Mouse (Mus musculus) erythroblast, embryonic 14.5 days (primary cell): Measurements from ENCODE around the gene Adcy1.

Experiments
- GATA1 ChIP-seq: IDR thresholded peaks from 2 replicates; pipeline ENCODE4 v1.6.1; 2012; ENCODE audit warnings: low read length, inconsistent platforms, mixed read lengths
- TAL1 ChIP-seq: IDR thresholded peaks from 3 replicates; pipeline ENCODE4 v1.6.1; 2012; ENCODE audit warnings: low read length, inconsistent platforms, mixed read lengths

DNA sequence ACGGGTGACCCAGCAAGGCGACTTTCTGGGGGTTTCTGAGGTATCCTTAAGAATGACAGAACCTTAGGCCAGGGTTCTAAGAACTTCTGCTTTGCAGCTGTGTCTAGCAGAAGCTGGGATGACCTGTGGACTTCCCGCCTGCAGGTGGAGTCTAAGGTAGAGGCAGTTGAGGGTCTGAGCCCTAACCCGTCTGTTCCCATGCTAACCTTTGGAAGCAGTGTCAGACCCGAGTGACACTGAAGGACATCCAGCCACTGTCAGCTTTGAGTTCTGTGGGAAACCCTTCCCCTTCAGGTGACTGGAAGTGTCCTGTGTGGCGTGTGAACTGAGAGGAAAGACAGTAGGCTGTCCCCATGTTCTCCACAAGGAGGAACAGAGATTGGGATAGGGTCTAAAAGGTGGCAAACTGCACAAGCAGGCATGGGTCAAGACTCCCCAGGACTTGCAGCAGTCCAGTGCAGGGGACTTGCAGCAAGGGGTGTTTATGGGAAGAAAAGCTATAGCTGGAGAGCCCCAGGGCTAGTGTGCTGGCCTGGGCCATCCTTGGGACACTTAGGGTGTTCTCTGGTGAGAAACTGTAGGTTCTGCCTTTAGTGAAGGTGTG, 8.5 kb upstream of the Adcy1 start:
- no peak for TF ChIP-seq TAL1
- no peak for TF ChIP-seq GATA1
